Mouse (Mus musculus): ENCODE data around the gene Rptor. TPM values are rescaled to one million over a fixed set of nuclear protein-coding genes. Genes with fewer than 3 reads are reported as not detected.

The Rptor gene
- polyA plus RNA-seq, 1 experiment from 2014 or later: 12.2 TPM

- WGBS: 90% methylated on average over 5 of the region's 5 CpGs
- Histone ChIP-seq H3K9me3 (replicated peaks) (no peaks in the 10 kb centered on the region), H3K36me3 (0 out of 2 replicates have a peak, but pooled peaks cover 6% of the 10 kb centered on the region), H3K4me2 (replicated peaks) (no peak overlapping the region), H3K4me3 (replicated peaks) (no peak overlapping the region), H3K4me1 (peaks cover 10% of the 10 kb centered on the region), H3K27ac (replicated peaks) (no peak overlapping the region), H3K27me3 (no peaks in the 10 kb centered on the region), H3K9ac (no peak overlapping the region)
- no peak for ATAC-seq (ENCODE audit: insufficient number of reproducible peaks, low FRiP score, low TSS enrichment, low read depth)
These were observed 4.8 kb downstream of the Rptor start for GRCm38 (mm10) chr11:119607464-119607863.

- WGBS: 97% methylated on average over 6 of the region's 6 CpGs
- H3K4me1 ChIP-seq: no peaks in the 10 kb centered on the region
- H3K27ac ChIP-seq (replicated peaks): no peak overlapping the region
- 0 out of 2 replicates have a peak, but pooled peaks cover 3% of the 10 kb centered on the region for H3K36me3 ChIP-seq
- no peaks in the 10 kb centered on the region for H3K9me3 ChIP-seq (replicated peaks)
- ATAC-seq (ENCODE audit: insufficient number of reproducible peaks, low FRiP score, low TSS enrichment, low read depth): no peak
- H3K4me3 ChIP-seq (replicated peaks): no peak overlapping the region
- no peaks in the 10 kb centered on the region for H3K27me3 ChIP-seq
- no peak overlapping the region for H3K4me2 ChIP-seq (replicated peaks)
- H3K9ac ChIP-seq: no peak overlapping the region
These were observed 8.8 kb downstream of the Rptor start for GRCm38 (mm10) chr11:119611496-119611895.

GRCm38 (mm10) chr11:119612179-119612578 lies 9.5 kb downstream of the Rptor start:
- 0 out of 2 replicates have a peak, but pooled peaks cover 3% of the 10 kb centered on the region for H3K36me3 ChIP-seq
- no peaks in the 10 kb centered on the region for H3K27me3 ChIP-seq
- no peak overlapping the region for H3K9ac ChIP-seq
- no peak overlapping the region for H3K27ac ChIP-seq (replicated peaks)
- H3K4me3 ChIP-seq (replicated peaks): no peak overlapping the region
- H3K9me3 ChIP-seq (replicated peaks): no peaks in the 10 kb centered on the region
- ATAC-seq (ENCODE audit: insufficient number of reproducible peaks, low FRiP score, low TSS enrichment, low read depth): no peak
- H3K4me1 ChIP-seq: no peaks in the 10 kb centered on the region
- 88% methylated on average over 3 of the region's 3 CpGs for WGBS
- H3K4me2 ChIP-seq (replicated peaks): no peak overlapping the region

GRCm38 (mm10) chr11:119615087-119615486 lies 12.4 kb downstream of the Rptor start:
- ATAC-seq (ENCODE audit: insufficient number of reproducible peaks, low FRiP score, low TSS enrichment, low read depth): no peak
- no peaks in the 10 kb centered on the region for H3K4me1 ChIP-seq
- no peak overlapping the region for H3K27ac ChIP-seq (replicated peaks)
- no peak overlapping the region for H3K4me2 ChIP-seq (replicated peaks)
- H3K4me3 ChIP-seq (replicated peaks): no peak overlapping the region
- no peaks in the 10 kb centered on the region for H3K27me3 ChIP-seq
- H3K9me3 ChIP-seq (replicated peaks): no peaks in the 10 kb centered on the region
- WGBS: 81% methylated on average over 7 of the region's 7 CpGs
- no peaks in the 10 kb centered on the region for H3K36me3 ChIP-seq
- H3K9ac ChIP-seq: no peak overlapping the region

- H3K27ac ChIP-seq (replicated peaks): no peak overlapping the region
- H3K36me3 ChIP-seq: no peaks in the 10 kb centered on the region
- no peak overlapping the region for H3K4me3 ChIP-seq (replicated peaks)
- H3K4me1 ChIP-seq: peaks cover 26% of the 10 kb centered on the region
- no peaks in the 10 kb centered on the region for H3K9me3 ChIP-seq (replicated peaks)
- H3K27me3 ChIP-seq: no peaks in the 10 kb centered on the region
- no peak overlapping the region for H3K9ac ChIP-seq
- ATAC-seq (ENCODE audit: insufficient number of reproducible peaks, low FRiP score, low TSS enrichment, low read depth): no peak
- 54% methylated on average over 5 of the region's 5 CpGs for WGBS
- no peak overlapping the region for H3K4me2 ChIP-seq (replicated peaks)
These were observed 16.1 kb downstream of the Rptor start for GRCm38 (mm10) chr11:119618763-119619162.

- Histone ChIP-seq H3K4me2 (replicated peaks) (no peak overlapping the region), H3K36me3 (no peaks in the 10 kb centered on the region), H3K27me3 (no peaks in the 10 kb centered on the region), H3K4me1 (peaks cover 37% of the 10 kb centered on the region), H3K4me3 (replicated peaks) (no peak overlapping the region), H3K9me3 (replicated peaks) (no peaks in the 10 kb centered on the region), H3K27ac (replicated peaks) (no peak overlapping the region), H3K9ac (no peak overlapping the region)
- 32% methylated on average over 3 of the region's 3 CpGs for WGBS
- ATAC-seq (ENCODE audit: insufficient number of reproducible peaks, low FRiP score, low TSS enrichment, low read depth): no peak
These were observed 18.6 kb downstream of the Rptor start for GRCm38 (mm10) chr11:119621266-119621665.

GRCm38 (mm10) chr11:119623800-119624199 lies 21.1 kb downstream of the Rptor start:
- no peaks in the 10 kb centered on the region for H3K36me3 ChIP-seq
- H3K27ac ChIP-seq (replicated peaks): no peak overlapping the region
- 80% methylated on average over 8 of the region's 8 CpGs for WGBS
- no peak overlapping the region for H3K4me3 ChIP-seq (replicated peaks)
- no peaks in the 10 kb centered on the region for H3K9me3 ChIP-seq (replicated peaks)
- no peak overlapping the region for H3K9ac ChIP-seq
- H3K4me2 ChIP-seq (replicated peaks): no peak overlapping the region
- ATAC-seq (ENCODE audit: insufficient number of reproducible peaks, low FRiP score, low TSS enrichment, low read depth): no peak
- H3K4me1 ChIP-seq: peaks cover 37% of the 10 kb centered on the region
- no peaks in the 10 kb centered on the region for H3K27me3 ChIP-seq

- ATAC-seq (ENCODE audit: insufficient number of reproducible peaks, low FRiP score, low TSS enrichment, low read depth): no peak
- no peaks in the 10 kb centered on the region for H3K27me3 ChIP-seq
- no peak overlapping the region for H3K9ac ChIP-seq
- no peaks in the 10 kb centered on the region for H3K36me3 ChIP-seq
- no peak overlapping the region for H3K4me2 ChIP-seq (replicated peaks)
- H3K27ac ChIP-seq (replicated peaks): 0 out of 2 replicates have a peak overlapping the region, but pooled peaks have one; percentile 40
- H3K4me1 ChIP-seq: peaks cover 37% of the 10 kb centered on the region
- no peak overlapping the region for H3K4me3 ChIP-seq (replicated peaks)
- H3K9me3 ChIP-seq (replicated peaks): no peaks in the 10 kb centered on the region
- 73% methylated on average over 4 of the region's 4 CpGs for WGBS
These were observed 21.7 kb downstream of the Rptor start for GRCm38 (mm10) chr11:119624401-119624800.

GRCm38 (mm10) chr11:119624955-119625354 lies 22.2 kb downstream of the Rptor start:
- Histone ChIP-seq H3K4me2 (replicated peaks) (no peak overlapping the region), H3K27me3 (no peaks in the 10 kb centered on the region), H3K36me3 (no peaks in the 10 kb centered on the region), H3K9ac (no peak overlapping the region), H3K4me1 (peaks cover 37% of the 10 kb centered on the region), H3K9me3 (replicated peaks) (no peaks in the 10 kb centered on the region), H3K4me3 (replicated peaks) (no peak overlapping the region), H3K27ac (replicated peaks) (peak overlapping the region; percentile 40; the same call in 1 of the 2 replicates)
- WGBS: 40% methylated on average over 3 of the region's 3 CpGs
- no peak for ATAC-seq (ENCODE audit: insufficient number of reproducible peaks, low FRiP score, low TSS enrichment, low read depth)

- Histone ChIP-seq H3K27me3 (no peaks in the 10 kb centered on the region), H3K27ac (replicated peaks) (peak overlapping the region; percentile 44; the same call in 1 of the 2 replicates), H3K9me3 (replicated peaks) (no peaks in the 10 kb centered on the region), H3K36me3 (no peaks in the 10 kb centered on the region), H3K4me2 (replicated peaks) (no peak overlapping the region), H3K4me3 (replicated peaks) (no peak overlapping the region), H3K4me1 (peaks cover 36% of the 10 kb centered on the region), H3K9ac (no peak overlapping the region)
- peak; percentile 57 for ATAC-seq (ENCODE audit: insufficient number of reproducible peaks, low FRiP score, low TSS enrichment, low read depth)
- WGBS: 81% methylated on average over 6 of the region's 6 CpGs
These were observed 22.8 kb downstream of the Rptor start for GRCm38 (mm10) chr11:119625476-119625875.

- no peak overlapping the region for H3K9ac ChIP-seq
- H3K4me3 ChIP-seq (replicated peaks): no peak overlapping the region
- no peaks in the 10 kb centered on the region for H3K36me3 ChIP-seq
- H3K4me2 ChIP-seq (replicated peaks): no peak overlapping the region
- peak overlapping the region; percentile 44; the same call in 1 of the 2 replicates for H3K27ac ChIP-seq (replicated peaks)
- H3K4me1 ChIP-seq: peaks cover 32% of the 10 kb centered on the region
- no peaks in the 10 kb centered on the region for H3K27me3 ChIP-seq
- 82% methylated on average over 6 of the region's 6 CpGs for WGBS
- H3K9me3 ChIP-seq (replicated peaks): no peaks in the 10 kb centered on the region
- no peak for ATAC-seq (ENCODE audit: insufficient number of reproducible peaks, low FRiP score, low TSS enrichment, low read depth)
These were observed 23.2 kb downstream of the Rptor start for GRCm38 (mm10) chr11:119625943-119626342.

- Histone ChIP-seq H3K4me2 (replicated peaks) (no peak overlapping the region), H3K27ac (replicated peaks) (no peak overlapping the region), H3K4me3 (replicated peaks) (no peak overlapping the region), H3K9ac (no peak overlapping the region), H3K9me3 (replicated peaks) (no peaks in the 10 kb centered on the region), H3K4me1 (peaks cover 22% of the 10 kb centered on the region), H3K27me3 (no peaks in the 10 kb centered on the region), H3K36me3 (no peaks in the 10 kb centered on the region)
- ATAC-seq (ENCODE audit: insufficient number of reproducible peaks, low FRiP score, low TSS enrichment, low read depth): no peak
- WGBS: 65% methylated on average over 3 of the region's 3 CpGs
These were observed 24.5 kb downstream of the Rptor start for GRCm38 (mm10) chr11:119627243-119627642.

All from embryonic facial prominence, embryonic 15.5 days (tissue).